Mouse (Mus musculus) stomach, postnatal 0 days (tissue): ENCODE data around the gene Resp18.

Source experiments
- CTCF ChIP-seq: IDR thresholded peaks from 2 replicates; pipeline ENCODE4 v1.5.1; 2016; ENCODE audit warnings: antibody characterized with exemption, low read depth, mild to moderate bottlenecking, moderate library complexity
- EP300 ChIP-seq: optimal IDR thresholded peaks from 2 replicates; pipeline ENCODE3; 2016; ENCODE audit warnings: antibody characterized with exemption

DNA sequence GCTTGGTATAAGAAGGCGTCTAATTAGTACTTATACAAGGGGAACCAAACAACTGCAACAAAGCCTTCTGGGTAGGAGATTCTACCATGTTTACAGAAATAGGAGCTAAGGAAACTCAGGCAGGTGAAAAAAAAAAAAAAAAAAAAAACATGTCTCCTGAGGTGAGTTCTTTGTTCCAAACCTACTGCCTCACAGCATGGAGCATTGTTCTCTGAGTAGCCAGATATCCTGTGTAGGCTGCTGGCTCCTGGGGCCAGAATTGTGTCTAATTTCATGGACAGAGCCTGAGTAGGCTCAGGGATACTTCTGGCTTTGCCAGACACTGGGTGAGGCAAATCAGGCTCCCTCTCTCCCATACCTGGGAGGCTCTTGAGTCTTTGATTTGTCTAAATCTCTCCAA lies 50.6 kb downstream of the Resp18 start:
- TF ChIP-seq EP300, result no peak
- TF ChIP-seq CTCF, result no peak
